7 mouse cellular contexts compared by ENCODE assay signal in the genomic region with DNA sequence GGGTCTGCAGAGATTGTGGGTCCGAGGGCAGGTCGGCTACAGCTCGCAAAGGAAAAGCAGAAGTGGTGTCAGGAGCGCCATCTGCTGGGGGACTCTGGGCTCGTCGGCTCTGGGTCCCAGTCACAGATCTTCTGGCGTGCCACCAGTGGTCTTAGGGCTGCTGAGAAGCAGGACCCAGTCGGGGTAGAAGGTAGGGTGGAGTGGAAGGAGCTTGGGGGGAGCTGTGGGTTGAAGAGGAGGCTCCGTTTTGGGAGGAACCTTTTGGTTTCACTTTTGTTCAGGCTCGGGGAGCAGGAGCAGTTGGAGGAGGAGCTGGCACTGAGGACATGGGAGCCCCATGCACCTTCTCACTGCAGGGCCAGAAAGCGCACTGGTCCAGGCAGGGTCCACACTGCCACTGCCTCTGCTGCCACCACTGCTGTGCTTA.
DNase-seq lines count a peak whose midpoint lies in the region; ATAC-seq and TF ChIP-seq lines count a peak whose summit lies in the region.
"Not testable (repeated sequence)": the region's sequence is repeated elsewhere in the genome, so short reads cannot be mapped to it uniquely, and the experiment has no call there.

No protein-coding gene starts in this region.

- WGBS in embryonic facial prominence, embryonic 12.5 days, result 15% methylated on average over 7 of the region's 11 CpGs
- 3% methylated on average over 4 of the region's 11 CpGs for WGBS in intestine, embryonic 14.5 days

- peak; percentile 51 to 87 for DNase-seq in adrenal gland, adult (ENCODE audit: inconsistent age in 2 of 2, low spot score in 1 of 2)
- peak; percentile 14 for DNase-seq in heart, adult 8-10 months (ENCODE audit: low spot score)
- DNase-seq in intestine, embryonic 14.5 days (ENCODE audit: low spot score), result peak; percentile 72
- DNase-seq in left cerebral cortex, adult 2 months (ENCODE audit: extremely low spot score in 1 of 2, low spot score in 2 of 2), result peak in 1 of 2 experiments; percentile 30
- peak; percentile 4 for DNase-seq in lung, postnatal 36 days
- peak; percentile 18 for DNase-seq in ovary, postnatal 10 days (ENCODE audit: low spot score)

- not testable (repeated sequence) for H3K9ac ChIP-seq in embryonic facial prominence, embryonic 12.5 days; intestine, embryonic 14.5 days (ENCODE audit: low read length)

- not testable (repeated sequence) for H3K4me3 ChIP-seq in embryonic facial prominence, embryonic 12.5 days
- H3K4me3 ChIP-seq in intestine, embryonic 14.5 days (ENCODE audit: low read depth, low read length), result peak overlapping the region; percentile 20; the same call in 1 of the 2 replicates
- H3K4me3 ChIP-seq in left cerebral cortex, adult 2 months, result peak overlapping the region; percentile 47

- intact Hi-C loops in left cerebral cortex, adult 2 months (cut with DNase I), result not testable (repeated sequence)

- not testable (repeated sequence) for H3K27me3 ChIP-seq in embryonic facial prominence, embryonic 12.5 days; intestine, embryonic 14.5 days (replicated peaks; ENCODE audit: control insufficient read depth, insufficient read depth, low read length)

- not testable (repeated sequence) for H3K36me3 ChIP-seq in embryonic facial prominence, embryonic 12.5 days; intestine, embryonic 14.5 days (ENCODE audit: control insufficient read depth, insufficient read depth, low read length)

- not testable (repeated sequence) for H3K9me3 ChIP-seq in embryonic facial prominence, embryonic 12.5 days; intestine, embryonic 14.5 days (ENCODE audit: control insufficient read depth, low read length)

- peak; percentile 11; the same call in 1 of the 2 replicates for TF ChIP-seq CTCF in left cerebral cortex, adult 2 months (IDR thresholded peaks at IDR 0.05)

- not testable (repeated sequence) for H3K4me1 ChIP-seq in embryonic facial prominence, embryonic 12.5 days; intestine, embryonic 14.5 days (replicated peaks; ENCODE audit: control insufficient read depth, insufficient read depth, low read length)

- H3K27ac ChIP-seq in embryonic facial prominence, embryonic 12.5 days; intestine, embryonic 14.5 days (ENCODE audit: low read depth); left cerebral cortex, adult 2 months: not testable (repeated sequence)

- H3K4me2 ChIP-seq in embryonic facial prominence, embryonic 12.5 days (replicated peaks), result peak overlapping the region; percentile 21
- peak overlapping the region; percentile 36 for H3K4me2 ChIP-seq in intestine, embryonic 14.5 days (ENCODE audit: low read length)

- ATAC-seq in embryonic facial prominence, embryonic 12.5 days (ENCODE audit: insufficient number of reproducible peaks, insufficient read depth, low FRiP score, low TSS enrichment), result 0 out of 2 replicates have a peak, but pooled peaks have one; percentile 52
- peak; percentile 62; the same call in 1 of the 2 replicates for ATAC-seq in intestine, embryonic 14.5 days (replicated peaks; ENCODE audit: low FRiP score, low TSS enrichment, low read depth)
